Mouse (Mus musculus) intestine, embryonic 14.5 days (tissue): ENCODE results near the gene Rtp2. TPM values are rescaled to one million over a fixed set of nuclear protein-coding genes. Genes with fewer than 3 reads are reported as not detected.

Experiments
- ATAC-seq: fragments of 200-750 bp; cut with Nextera tagmentation; replicated peaks from 2 replicates; pipeline ENCODE4 v1.8.0; 2017; ENCODE audit warnings: low read depth, moderate number of reproducible peaks, moderate TSS enrichment, moderate library complexity; ENCODE audit not compliant: low FRiP score, low TSS enrichment
- DNase-seq: peaks from one replicate; pipeline ENCODE4 v3.0.0-alpha.2; 2018; ENCODE audit warnings: low spot score
- H3K27ac ChIP-seq: fragments of 300-500 bp; sonication (generic); 2 replicates; pipeline ENCODE4 v1.5.1; 2014; ENCODE audit warnings: low read depth, mild to moderate bottlenecking, control low read depth
- H3K27me3 ChIP-seq: fragments of 300-500 bp; sonication (generic); replicated peaks from 2 replicates; pipeline ENCODE4 v1.6.1; 2014; ENCODE audit warnings: low read length, control low read depth; ENCODE audit not compliant: control insufficient read depth, insufficient read depth
- H3K36me3 ChIP-seq: fragments of 300-500 bp; sonication (generic); 2 replicates; pipeline ENCODE4 v1.6.1; 2014; ENCODE audit warnings: low read length, control low read depth; ENCODE audit not compliant: control insufficient read depth, insufficient read depth
- H3K4me1 ChIP-seq: fragments of 300-500 bp; sonication (generic); replicated peaks from 2 replicates; pipeline ENCODE4 v1.6.1; 2014; ENCODE audit warnings: low read length, control low read depth, mixed read lengths; ENCODE audit not compliant: control insufficient read depth, insufficient read depth
- H3K4me2 ChIP-seq: fragments of 300-500 bp; sonication (generic); 2 replicates; pipeline ENCODE4 v1.6.1; 2014; ENCODE audit warnings: low read length
- H3K4me3 ChIP-seq: fragments of 300-500 bp; sonication (generic); 2 replicates; pipeline ENCODE4 v1.5.1; 2014; ENCODE audit warnings: low read depth, low read length, control low read depth, mixed read lengths
- H3K9ac ChIP-seq: fragments of 300-500 bp; sonication (generic); 2 replicates; pipeline ENCODE4 v1.6.1; 2014; ENCODE audit warnings: mild to moderate bottlenecking, low read length
- H3K9me3 ChIP-seq: fragments of 300-500 bp; sonication (generic); 2 replicates; pipeline ENCODE4 v1.6.1; 2016; ENCODE audit warnings: low read length, control low read depth; ENCODE audit not compliant: control insufficient read depth
- WGBS: fragments of 180-500 bp; shearing (Covaris S2); extraction: QIAGEN DNeasy Blood & Tissue Kit; methylation state at CpG from one replicate; pipeline ENCODE4 v1.1.7; 2014; 5-methylcytosine and 5-hydroxymethylcytosine counted together
- polyA plus RNA-seq: library from polyadenylated mRNA; unstranded; fragments of >200 nt; fragmentation: Nextera tagmentation; extraction: Ambion mirVana; gene quantifications from 2 replicates; pipeline ENCODE4 v1.2.1, GENCODE M21; 2014

The Rtp2 gene
- polyA plus RNA-seq, 1 experiment from 2014 or later, result not detected

- Histone ChIP-seq H3K9ac (no peak within 1 kb of the TSS), H3K36me3 (no peaks in the 10 kb centered on the region), H3K27me3 (peaks cover 20% of the 10 kb centered on the region), H3K4me2 (no peak within 1 kb of the TSS), H3K9me3 (no peaks in the 10 kb centered on the region), H3K4me1 (no peaks in the 10 kb centered on the region), H3K27ac (no peak within 1 kb of the TSS), H3K4me3 (no peak within 1 kb of the TSS)
- 7% methylated on average over 26 of the region's 26 CpGs for WGBS
- ATAC-seq (no peak), DNase-seq (peak; percentile 53)
Measured at GRCm38 (mm10) chr16:23890636-23891035, 41.6 kb downstream of the Rtp2 start, which contains the start of gene Sst. Gene Sst, minus strand, starts transcription at chr16:23890958.

- H3K9me3 ChIP-seq, result no peaks in the 10 kb centered on the region
- H3K9ac ChIP-seq, result no peak overlapping the region
- H3K4me3 ChIP-seq, result no peak overlapping the region
- DNase-seq (peak; percentile 78), ATAC-seq (no peak)
- peaks cover 20% of the 10 kb centered on the region for H3K27me3 ChIP-seq
- no peak overlapping the region for H3K4me2 ChIP-seq
- WGBS, result 9% methylated on average over 9 of the region's 9 CpGs
- H3K4me1 ChIP-seq, result no peaks in the 10 kb centered on the region
- no peaks in the 10 kb centered on the region for H3K36me3 ChIP-seq
- no peak overlapping the region for H3K27ac ChIP-seq
Measured at GRCm38 (mm10) chr16:23890151-23890550, 42.0 kb downstream of the Rtp2 start.

- H3K27ac ChIP-seq, result no peak overlapping the region
- H3K4me1 ChIP-seq, result no peaks in the 10 kb centered on the region
- H3K9me3 ChIP-seq, result no peaks in the 10 kb centered on the region
- DNase-seq, result no peak
- no peak overlapping the region for H3K4me2 ChIP-seq
- H3K4me3 ChIP-seq, result no peak overlapping the region
- H3K9ac ChIP-seq, result no peak overlapping the region
- no peak for ATAC-seq
- peaks cover 20% of the 10 kb centered on the region for H3K27me3 ChIP-seq
- no peaks in the 10 kb centered on the region for H3K36me3 ChIP-seq
- 69% methylated on average over 10 of the region's 10 CpGs for WGBS
Measured at GRCm38 (mm10) chr16:23887910-23888579, 44.1 kb downstream of the Rtp2 start.

GRCm38 (mm10) chr16:23885098-23885497 lies 47.1 kb downstream of the Rtp2 start:
- Histone ChIP-seq H3K4me1 (no peaks in the 10 kb centered on the region), H3K27me3 (peaks cover 6% of the 10 kb centered on the region; the same call in 1 of the 2 replicates), H3K36me3 (no peaks in the 10 kb centered on the region), H3K4me2 (no peak overlapping the region), H3K4me3 (no peak overlapping the region), H3K27ac (no peak overlapping the region), H3K9me3 (no peaks in the 10 kb centered on the region), H3K9ac (no peak overlapping the region)
- DNase-seq (no peak), ATAC-seq (no peak)
- WGBS, result 67% methylated on average over 12 of the region's 12 CpGs

Other genes with a start within 250 kb of the Rtp2 start
- 6.4 TPM in 1 of 2 replicates, not detected in the other for gene Sst, start 41.4 kb downstream of the Rtp2 start, polyA plus RNA-seq
- gene Gm37419, start 56.1 kb upstream of the Rtp2 start, polyA plus RNA-seq, result not detected in 2 replicates
- 0.49 and 0.95 TPM in 2 replicates for gene Bcl6, start 56.5 kb upstream of the Rtp2 start, polyA plus RNA-seq